Mouse (Mus musculus) small intestine, adult 2 months (tissue): ENCODE results near the gene Zfp777.

ENCODE experiments used
- CTCF ChIP-seq: fragments of 200-500 bp; IDR thresholded peaks from 2 replicates; pipeline ENCODE4 v1.5.1; 2012; ENCODE audit warnings: low read depth, mild to moderate bottlenecking, control low read depth, inconsistent platforms, low read length, moderate library complexity, mixed read lengths; ENCODE audit not compliant: insufficient replicate concordance, insufficient read length; ENCODE audit errors: extremely low read depth
- POLR2A ChIP-seq: fragments of 200-500 bp; IDR thresholded peaks from 2 replicates; pipeline ENCODE4 v1.6.1; 2012; ENCODE audit warnings: low read depth, mild to moderate bottlenecking, control low read depth, inconsistent platforms, low read length, moderate library complexity

DNA sequence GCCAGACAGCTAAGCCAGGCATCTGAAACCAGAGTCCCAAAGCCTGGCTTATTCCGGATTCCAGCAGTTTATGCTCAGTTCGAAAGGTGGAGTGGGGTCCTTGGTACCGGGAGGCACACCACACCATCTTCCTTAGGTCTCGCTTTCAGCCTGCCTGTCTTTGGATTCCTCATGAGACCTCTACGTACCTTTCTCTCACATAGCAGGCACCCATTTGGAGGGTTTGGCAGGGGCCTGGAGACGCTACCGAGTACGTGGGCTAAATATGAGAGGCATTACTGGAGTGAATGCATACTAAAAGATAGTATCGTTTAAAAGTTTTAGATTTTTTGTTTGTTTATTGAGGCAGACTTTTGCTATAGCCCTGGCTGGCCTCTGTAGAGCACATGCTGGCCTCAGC is 31.9 kb downstream of the Zfp777 start:
- no peak for TF ChIP-seq CTCF
- no peak for TF ChIP-seq POLR2A
